Mouse (Mus musculus): ENCODE data around the gene Acap2. TPM values are rescaled to one million over a fixed set of nuclear protein-coding genes. Genes with fewer than 3 reads are reported as not detected.

Acap2 gene
- total RNA-seq (2022) = 10 to 100 TPM; 38.4 to 54.5 (median 46.0) TPM

DNA sequence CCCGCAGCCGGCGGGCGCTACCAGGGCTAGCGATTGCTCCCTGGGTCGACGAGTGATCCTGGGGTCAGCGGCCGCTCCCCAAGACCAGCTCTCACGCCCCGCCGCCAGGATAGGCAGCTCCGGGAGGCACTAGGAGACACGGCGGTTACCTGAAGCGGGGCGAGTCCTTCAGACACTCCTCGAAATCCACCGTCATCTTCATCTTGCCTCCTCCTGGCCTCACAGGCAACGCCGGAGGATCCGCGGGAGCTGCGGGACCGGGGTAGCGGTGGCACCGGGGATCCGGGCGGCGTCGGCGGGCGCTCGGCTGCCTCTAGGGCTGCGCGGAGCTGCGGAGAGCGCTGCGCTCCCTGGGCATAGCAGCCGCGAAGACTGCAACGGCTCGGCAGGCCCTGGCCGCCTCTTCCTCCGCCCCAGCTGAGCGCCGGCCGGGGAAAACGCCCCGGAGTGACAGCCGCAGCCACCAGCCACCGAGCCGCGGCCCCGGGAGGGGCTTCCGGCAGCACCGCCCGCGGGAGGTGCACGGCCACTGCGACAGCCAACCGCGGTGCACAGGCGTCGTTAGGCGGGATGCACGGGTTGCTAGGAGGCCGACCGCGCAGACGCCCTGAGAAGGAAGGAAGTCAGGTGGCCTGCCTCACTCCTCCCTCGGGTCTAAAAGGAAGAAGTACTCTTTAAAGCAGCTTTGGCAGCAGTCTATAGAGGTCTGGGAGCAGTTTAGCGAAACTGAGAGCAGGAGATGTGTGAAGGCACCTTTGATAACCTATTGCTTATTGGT is at the start of gene Acap2:
Acap2 (minus strand) TSS at position 456 of the 778 bp plus-strand sequence.
- DNase-seq = peak; percentile 98

DNA sequence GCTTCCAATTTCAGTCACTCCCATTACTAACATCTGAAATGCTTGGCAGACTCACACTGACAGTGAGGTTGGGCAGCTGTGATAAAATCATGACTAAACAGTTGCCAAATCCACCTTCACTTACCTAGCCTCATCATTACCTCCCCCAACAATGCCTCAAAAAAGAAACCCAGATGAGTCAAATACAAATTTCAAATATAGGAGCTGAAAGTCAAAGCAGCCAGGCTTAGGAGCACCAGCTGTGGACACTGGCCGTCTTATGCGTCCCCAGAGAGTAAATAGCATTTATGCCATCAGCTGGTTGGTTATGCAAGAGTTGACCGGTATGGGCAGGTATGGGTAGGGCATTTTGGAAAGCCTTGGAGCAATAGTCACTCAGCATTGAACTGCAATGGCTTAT is 48.4 kb upstream of the Acap2 start:
- DNase-seq = no peak

DNA sequence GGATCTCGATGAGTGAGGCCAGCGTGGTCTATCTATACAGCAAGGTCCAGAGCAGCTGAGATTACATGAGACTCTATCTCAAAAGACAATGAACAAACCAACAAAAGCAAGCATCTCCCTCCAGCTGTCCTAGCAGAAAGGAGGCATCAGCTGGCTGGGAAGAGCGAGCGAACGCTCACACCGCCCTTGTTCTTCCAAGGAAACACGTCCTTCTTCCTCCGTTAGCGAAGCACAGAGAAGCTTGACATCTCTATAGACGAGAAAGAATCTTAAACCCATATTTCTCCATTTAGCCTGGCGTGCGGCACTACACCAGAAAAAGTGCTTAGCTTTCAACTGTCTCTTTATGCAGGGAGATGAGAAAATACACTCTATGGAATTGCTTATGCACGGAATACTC is 47.7 kb upstream of the Acap2 start:
- no peak for DNase-seq

DNA sequence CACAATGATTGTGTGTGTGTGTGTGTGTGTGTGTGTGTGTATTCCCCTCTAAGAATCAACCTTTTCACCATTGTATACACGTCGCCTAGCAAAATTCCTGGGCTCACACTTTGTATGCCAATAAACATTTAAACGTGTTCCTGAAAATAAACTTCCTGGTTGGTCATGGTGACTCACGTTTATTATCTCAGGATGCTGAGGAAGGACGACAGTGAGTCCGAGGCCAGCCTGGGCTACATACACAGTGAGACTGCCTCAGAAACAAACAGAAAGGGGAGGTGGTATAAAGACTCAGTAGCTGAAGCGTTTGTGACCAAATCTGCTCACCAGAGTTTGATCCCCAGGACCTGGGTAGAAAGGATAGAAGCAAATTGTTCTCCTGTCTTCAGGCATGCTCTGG is 46.4 kb upstream of the Acap2 start:
- no peak for DNase-seq

DNA sequence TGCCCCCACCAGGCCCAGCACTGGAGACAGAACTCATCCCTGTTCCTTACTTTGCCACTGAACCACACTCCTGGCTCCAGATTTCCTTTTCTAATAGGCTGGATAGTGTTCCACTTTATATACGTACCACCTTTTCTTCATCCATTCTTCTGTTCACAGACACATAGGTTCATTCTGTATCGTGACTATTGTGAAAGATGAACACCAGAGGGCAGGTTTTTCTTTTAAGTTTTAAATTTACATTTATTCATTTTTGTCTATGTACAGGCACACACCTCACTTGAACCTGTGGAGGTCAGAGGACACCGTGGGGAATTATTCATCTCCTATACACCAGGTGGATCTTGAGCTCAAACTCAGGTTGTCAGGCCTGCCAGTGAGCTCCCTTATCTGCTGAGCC is 43.0 kb upstream of the Acap2 start:
- no peak for DNase-seq

DNA sequence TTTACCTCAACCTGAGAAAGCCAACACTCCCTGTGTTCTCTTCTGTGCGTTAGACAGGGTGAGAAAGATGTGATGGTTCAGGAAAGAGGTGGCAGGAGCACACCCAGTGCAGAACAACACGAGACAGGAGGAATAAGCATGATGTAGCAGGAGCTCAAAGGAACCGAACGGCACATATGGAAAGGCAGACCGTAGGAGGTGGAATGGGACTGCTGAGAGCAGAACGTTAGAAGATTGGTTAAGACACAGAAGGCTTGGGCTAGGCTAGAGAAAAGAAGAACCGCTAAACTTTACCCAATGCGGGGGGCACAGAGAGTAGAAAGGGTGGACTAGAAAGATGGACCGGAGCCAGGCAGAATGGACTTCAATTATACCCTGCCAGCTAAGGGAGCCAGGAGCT is 40.4 kb upstream of the Acap2 start:
- no peak for DNase-seq

DNA sequence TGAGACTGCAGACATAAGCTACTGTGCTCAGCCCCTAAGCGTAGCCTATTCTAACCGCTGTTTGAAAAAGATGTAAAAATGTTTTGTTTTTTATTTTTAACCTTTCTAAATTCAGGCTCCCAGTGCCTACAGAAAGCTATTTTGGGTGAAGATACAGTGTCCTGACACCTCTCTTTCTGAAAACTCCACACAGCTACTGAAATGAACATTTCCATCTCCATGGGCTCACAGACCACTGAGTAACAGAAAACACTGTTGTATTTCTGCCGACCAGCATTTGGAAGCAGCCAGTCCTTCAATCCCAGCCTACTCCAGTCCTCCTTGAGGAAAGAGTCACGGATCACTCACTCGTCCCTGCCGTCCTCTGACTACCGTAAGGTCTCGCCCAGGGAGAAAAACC is 39.5 kb upstream of the Acap2 start:
- DNase-seq = no peak

DNA sequence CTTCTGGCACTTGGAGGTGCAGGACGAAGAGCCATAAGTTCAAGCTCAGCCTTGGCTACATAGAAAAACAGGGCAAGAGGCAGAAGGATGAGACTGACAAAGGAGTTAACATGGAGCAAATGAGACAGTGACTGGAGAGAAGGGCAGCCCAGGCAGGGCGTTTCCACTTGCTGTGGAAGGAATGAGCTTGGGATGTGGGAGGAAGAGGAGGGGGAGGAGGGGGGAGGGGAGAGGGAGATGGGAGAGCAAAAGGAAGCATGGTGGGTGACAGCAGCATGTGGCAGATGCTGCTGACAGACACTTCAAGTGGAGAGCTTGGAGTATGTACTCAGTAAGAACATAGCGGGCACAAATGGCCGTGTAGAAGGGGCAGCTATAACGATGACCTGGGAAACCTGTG is 37.2 kb upstream of the Acap2 start:
- no peak for DNase-seq

DNA sequence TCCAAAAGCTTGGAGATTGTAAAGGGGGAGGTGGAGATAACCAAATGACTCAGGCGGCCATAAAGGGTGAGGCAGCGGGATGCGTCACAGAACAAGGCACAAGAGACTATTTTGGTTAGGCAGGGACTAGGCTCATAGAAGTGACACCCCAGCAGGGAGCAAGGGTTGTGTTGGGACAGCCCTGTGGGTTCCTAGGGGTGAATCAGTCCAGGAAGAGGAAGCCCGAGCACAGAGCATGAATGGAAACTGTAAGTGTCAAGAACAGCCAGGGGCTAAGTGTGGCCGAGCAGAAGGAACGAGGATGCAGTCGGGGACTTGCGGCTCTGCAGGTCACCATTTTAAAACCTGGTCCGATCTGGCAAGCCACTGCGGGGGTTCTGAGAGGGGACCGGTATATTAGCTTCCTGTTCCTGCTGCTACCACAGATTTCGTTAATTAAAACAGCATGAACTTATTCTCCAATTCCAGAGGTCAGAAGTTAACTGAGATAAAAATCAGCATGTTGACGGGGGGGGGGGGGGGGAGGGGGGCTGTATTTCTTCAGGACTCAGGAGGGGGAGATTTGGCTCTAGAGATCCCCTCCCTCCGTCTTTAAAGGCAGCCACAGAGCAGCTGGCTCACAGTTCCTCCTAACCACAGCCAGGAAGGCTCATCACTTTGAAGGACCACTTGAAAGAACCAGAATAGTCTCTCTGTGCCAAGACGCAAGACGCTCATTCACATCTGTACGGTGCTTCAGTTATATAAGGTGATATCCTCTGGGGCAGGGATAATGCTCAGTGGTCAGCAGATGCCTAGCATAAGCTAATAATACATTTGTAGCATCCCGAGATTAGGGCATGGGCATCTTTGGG is 34.6 kb upstream of the Acap2 start:
- no peak for DNase-seq

DNA sequence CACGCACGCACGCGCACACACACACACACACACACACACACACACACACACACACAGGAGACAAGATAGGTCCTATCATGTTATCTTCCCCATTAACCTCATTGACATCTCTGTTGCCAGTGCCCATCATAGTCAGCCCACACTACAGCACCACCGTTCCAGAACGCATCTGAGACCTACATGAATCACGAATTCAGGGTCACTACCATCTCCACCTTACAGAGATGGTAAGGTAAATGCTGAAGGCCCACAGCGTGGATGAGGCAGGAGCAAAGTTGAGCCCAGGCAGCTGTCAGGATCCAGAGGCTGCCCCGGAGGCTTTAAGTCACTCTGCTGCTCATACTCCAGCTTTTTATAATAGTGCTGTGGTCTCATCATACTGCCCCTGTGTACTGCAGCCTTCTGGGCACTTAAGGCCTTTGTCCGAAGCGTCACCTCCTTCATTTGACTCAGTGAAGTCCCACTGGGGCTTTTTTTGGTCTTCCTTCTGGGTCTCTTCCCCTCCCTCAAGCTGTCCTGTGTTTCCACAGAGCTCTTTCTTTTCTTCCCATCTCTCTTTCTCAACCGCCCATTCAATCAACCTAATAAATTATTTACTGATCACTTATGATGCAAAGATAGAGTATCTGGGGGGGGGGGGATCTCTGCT is 33.9 kb upstream of the Acap2 start:
- DNase-seq = no peak

DNA sequence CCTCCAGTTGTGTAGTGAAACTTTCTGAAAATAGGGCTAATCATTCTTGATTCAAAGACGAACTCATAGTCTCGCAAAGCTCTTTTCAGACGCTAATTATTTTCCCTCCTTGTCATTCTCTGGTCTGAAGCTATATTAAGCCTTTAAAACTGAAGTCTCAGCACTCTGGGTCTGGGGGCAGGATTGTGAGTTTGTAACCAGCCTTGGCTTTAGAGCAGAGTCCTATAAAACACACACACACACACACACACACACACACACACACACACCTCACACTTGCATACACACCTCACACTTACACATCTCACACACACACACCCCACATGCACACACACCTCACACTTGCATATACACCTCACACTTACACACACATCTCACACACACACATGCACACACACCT is 33.3 kb upstream of the Acap2 start:
- no peak for DNase-seq

DNA sequence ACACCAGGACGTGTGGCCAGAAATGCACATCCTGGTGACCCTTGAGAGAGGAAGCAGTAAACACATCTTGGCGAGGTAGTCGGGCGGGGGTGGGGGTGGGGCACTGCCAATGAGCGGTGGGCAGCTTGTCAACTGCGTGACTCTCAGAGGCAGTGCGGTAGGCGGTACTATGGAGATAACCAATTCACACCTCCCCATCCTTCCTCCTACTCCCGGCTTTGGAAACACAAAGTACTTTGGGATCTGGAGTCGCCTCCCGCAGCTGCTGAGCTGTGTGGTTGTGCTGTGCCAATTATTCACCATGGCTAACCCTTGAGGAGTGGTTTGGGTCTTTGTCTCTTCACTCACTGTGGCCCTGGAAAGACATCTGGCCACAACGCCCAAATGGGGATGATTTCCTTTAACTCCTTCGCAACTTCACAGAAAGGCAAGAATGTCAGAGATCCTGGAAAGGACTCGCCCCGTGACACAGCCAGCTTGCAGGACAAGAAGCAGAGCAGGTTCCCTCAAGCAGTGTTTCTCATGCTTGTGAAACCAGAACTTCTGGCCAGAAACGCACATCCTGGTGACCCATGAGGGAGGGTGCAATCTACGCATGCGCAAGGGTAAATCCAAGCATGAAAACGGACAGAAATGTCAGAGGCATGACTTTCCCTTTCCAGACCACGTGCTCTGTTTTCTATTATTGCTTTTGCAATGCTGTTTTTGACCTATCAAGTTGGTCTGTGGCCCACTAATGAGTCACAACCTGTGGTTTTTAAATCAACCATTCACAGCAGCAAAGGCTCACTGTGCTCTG is 32.7 kb upstream of the Acap2 start:
- peak; percentile 86 for DNase-seq

DNA sequence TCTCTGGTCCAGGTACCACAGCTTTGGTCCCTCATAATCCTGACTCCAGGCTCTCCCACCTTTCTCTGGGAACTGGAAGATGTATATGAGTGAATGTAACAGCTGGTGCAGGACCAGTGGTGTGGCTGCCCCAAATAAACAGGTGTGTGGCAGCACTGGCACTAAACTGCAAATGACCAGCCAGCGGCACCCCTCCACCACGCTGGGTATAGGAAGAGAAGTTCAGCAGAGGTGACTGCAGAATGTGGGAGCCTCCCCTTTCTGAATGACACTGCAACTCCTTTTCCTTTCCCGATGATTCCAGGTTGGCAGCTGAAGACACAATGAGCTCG is 32.1 kb upstream of the Acap2 start:
- no peak for DNase-seq

DNA sequence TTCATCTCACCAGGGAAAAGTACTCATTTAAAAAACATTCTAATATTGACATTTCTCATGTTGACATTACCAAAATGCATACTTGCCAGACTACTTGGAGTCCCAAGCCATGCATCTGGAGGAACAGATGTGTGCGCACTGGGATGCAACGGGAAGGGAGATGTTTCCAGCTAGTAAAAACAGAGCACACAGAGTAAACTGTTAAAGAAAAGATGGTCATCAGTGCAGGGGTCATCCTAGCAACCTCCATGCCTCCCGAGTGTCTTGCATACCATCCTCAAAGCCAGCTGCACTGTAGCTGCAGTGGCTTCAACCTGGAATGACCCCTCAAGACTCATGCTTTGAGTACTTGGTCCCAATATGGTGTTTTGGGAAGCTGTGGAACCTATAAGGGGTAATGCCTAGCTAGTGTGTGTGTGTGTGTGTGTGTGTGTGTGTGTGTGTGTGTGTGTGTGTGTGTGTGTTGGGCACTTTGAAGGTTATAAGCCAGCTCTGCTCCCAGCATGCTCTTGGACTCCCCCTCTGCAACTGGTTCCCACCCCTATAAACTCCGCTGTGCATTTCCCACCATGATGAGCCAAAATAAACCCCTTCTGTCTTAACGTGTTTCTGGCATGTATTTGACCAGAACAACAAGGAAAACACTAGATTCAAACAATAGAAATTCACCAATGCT is 31.6 kb upstream of the Acap2 start:
- DNase-seq = no peak

DNA sequence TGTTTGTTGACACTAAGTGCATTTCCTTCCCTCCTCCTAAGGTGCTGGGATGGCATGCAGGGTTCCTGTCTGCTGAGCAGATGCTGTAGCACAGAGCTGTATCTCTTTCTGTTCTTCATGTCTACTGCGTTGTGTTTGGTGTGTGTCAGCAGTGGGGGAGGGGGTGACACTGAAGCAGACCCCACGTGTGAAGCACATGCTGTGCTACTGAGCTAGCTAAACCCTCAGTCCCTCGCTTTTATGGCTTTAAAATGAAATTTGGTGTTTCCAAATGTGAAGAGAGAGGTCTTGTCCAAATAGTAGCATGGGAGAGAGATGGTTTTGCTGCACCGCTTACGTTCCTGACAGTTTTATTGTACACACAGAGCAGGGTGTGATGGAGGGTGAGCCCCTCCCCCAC is 30.5 kb upstream of the Acap2 start:
- DNase-seq = no peak

DNA sequence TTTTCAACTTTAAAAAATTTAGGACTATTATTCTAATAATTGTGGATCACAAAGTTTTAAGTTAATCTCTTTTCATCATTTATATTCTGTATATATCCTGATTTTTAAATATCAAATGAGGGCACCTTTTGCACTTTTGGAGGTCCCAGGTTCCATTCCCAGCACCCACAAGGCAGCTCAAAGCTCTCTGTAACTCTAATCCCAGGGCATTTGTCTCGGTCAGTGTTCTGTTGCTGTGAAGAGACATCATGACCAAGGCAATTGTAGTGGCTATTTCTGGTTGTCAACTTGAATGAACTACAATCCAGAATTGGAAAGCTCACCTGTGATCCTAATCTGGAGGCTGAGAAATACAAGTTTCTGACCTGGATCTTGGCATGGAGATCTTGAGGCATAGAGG is 26.7 kb upstream of the Acap2 start:
- no peak for DNase-seq

DNA sequence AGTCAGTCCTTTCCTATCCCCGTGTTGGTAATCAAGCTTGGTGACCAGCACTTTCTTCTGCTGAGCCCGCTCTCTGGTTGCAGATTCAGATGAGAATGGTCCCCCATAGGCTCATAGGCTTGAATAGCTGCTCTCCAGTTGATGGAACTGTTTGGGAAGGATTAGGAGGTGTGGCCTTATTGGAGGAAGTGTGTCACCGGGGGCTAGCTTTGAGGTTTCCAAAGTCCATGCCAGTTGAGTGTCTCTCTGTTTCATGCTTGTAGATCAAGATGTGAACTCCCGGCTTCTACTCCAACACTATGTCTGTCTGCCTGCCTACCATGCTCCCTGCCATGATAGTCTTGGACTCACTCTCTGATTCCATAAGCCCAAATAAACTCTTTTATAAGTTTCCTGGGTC is 14.2 kb upstream of the Acap2 start:
- no peak for DNase-seq

DNA sequence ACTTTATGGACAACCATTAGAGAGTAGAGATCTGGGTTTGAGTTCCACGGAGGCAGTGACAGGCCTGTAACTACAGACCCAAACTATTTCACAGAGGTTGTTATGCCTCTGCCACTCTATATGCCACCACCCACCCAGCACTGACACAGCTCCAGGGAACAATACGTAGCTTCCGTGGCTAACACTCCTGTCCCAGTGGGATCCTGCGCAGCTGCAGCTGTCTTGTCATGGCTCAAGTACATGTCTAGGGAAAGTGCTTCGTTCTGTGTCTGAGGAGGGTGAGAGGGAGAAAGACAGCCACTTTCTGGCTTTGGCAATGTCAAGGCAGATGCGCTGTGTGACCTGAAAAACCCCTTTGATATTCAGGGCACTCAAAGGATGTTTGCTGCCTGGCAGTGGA is 12.4 kb upstream of the Acap2 start:
- no peak for DNase-seq

DNA sequence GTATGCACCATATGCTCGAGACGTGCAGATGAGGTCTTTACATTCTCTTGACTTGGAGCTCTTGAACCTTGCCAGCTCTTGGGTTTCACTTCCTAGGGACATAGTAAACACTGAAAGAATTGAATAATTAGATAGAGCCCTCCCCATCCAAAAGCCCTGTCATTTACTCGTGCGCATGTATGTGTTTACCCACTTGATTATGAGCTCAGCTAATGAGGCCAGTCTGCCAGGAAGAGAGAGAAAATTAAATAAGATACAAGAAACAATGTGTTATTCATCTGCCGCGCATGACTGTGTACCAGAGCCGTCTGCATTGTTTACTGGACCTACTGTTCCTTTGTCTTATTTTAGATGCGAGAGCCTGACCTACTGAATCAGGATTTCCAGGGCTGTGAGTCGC is 10.5 kb upstream of the Acap2 start:
- no peak for DNase-seq

DNA sequence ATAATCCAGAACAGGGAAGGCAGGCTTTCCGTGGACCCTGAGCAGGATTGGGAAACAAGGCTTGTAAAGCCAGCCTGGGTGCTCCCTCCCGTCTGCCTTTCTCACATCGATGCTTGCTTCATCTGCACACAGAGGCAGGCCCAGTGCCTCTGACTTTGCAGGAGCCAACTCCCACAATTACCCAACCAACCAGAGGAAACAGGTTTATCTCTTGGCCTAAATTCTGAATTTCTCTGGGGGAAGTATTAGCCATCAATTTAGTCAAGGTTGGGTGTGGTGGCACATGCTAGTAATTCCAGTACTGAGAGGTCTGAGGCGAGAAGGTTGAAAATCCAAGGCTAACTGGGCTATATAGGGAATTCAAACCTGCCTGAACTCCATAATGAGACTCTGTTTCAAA is 9.4 kb upstream of the Acap2 start:
- DNase-seq = peak; percentile 50

DNA sequence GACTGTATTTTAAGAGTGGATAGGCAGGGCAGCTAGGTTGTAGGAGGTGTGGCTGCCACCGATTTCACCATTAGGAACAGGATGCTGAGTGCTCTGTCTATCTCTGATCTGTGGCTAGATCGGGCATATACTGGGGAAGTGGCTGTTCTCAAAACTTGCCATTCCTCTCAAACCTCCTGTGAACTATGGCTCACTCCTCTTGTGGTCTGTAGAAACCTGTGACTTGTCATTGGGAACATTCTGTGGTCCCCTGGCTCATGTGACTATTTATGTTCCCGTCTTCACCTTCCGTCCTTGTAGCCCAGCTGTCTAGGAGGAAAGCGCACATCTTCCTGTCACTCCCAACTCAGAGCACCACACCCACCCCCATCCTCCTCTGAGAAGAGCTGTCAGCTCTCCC is 8.9 kb upstream of the Acap2 start:
- DNase-seq = no peak

DNA sequence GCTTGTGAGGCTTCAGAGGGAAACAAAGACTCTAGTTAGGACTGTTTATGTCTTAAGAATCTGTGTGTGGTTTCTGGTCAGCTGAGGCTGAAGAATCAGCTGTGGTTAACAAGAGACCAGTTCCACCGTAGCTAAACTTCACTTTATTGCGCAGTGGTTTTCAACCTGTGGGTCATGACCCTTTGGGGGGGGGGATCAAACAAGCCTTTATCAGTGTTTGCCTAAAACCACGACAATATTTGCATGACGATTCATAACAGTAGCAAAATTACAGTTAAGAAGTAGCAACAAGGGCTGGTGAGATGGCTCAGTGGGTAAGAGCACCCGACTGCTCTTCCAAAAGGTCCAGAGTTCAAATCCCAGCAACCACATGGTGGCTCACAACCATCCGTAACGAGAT is 4.7 kb upstream of the Acap2 start:
- DNase-seq = no peak

Measured in adrenal gland, adult 8-10 months (tissue).